Mouse (Mus musculus): Measurements from ENCODE around the gene Helb.
"Not testable (repeated sequence)": the region's sequence is repeated elsewhere in the genome, so short reads cannot be mapped to it uniquely, and the experiment has no call there.

The Helb gene

GRCm38 (mm10) chr10:120112507-120113396 is at the start of gene Helb:
TSS of gene Helb (minus strand) at chr10:120112987.
- DNase-seq (ENCODE audit: low spot score), result peak; percentile 98

- DNase-seq (ENCODE audit: low spot score), result no peak
Observed at GRCm38 (mm10) chr10:120160533-120160932, 47.7 kb upstream of the Helb start.

GRCm38 (mm10) chr10:120153911-120154310 is 41.1 kb upstream of the Helb start:
- no peak for DNase-seq (ENCODE audit: low spot score)

- DNase-seq (ENCODE audit: low spot score), result no peak
Observed at GRCm38 (mm10) chr10:120151672-120152071, 38.9 kb upstream of the Helb start.

GRCm38 (mm10) chr10:120140916-120141516 is 28.2 kb upstream of the Helb start:
- no peak for DNase-seq (ENCODE audit: low spot score)

- DNase-seq (ENCODE audit: low spot score), result no peak
Observed at GRCm38 (mm10) chr10:120140193-120140592, 27.4 kb upstream of the Helb start.

- DNase-seq (ENCODE audit: low spot score), result no peak
Observed at GRCm38 (mm10) chr10:120136020-120136562, 23.3 kb upstream of the Helb start.

GRCm38 (mm10) chr10:120133697-120134096 is 20.9 kb upstream of the Helb start:
- DNase-seq (ENCODE audit: low spot score), result no peak

- peak; percentile 23 for DNase-seq (ENCODE audit: low spot score)
Observed at GRCm38 (mm10) chr10:120130621-120131020, 17.8 kb upstream of the Helb start.

GRCm38 (mm10) chr10:120128601-120129277 is 16.0 kb upstream of the Helb start:
- no peak for DNase-seq (ENCODE audit: low spot score)

- no peak for DNase-seq (ENCODE audit: low spot score)
Observed at GRCm38 (mm10) chr10:120125465-120125857, 12.7 kb upstream of the Helb start.

- DNase-seq (ENCODE audit: low spot score), result peak; percentile 75
Observed at GRCm38 (mm10) chr10:120124801-120125464, 12.1 kb upstream of the Helb start.

- no peak for DNase-seq (ENCODE audit: low spot score)
Observed at GRCm38 (mm10) chr10:120123721-120124120, 10.9 kb upstream of the Helb start.

- DNase-seq (ENCODE audit: low spot score), result no peak
Observed at GRCm38 (mm10) chr10:120115249-120115648, 2.5 kb upstream of the Helb start.

GRCm38 (mm10) chr10:120114493-120114892 is 1.7 kb upstream of the Helb start:
- no peak for DNase-seq (ENCODE audit: low spot score)

GRCm38 (mm10) chr10:120113980-120114379 is 1.2 kb upstream of the Helb start:
- no peak for DNase-seq (ENCODE audit: low spot score)

- DNase-seq (ENCODE audit: low spot score), result not testable (repeated sequence)
Observed at GRCm38 (mm10) chr10:120113482-120113881, 695 bp upstream of the Helb start.

GRCm38 (mm10) chr10:120111691-120112319 is 982 bp downstream of the Helb start:
- no peak for DNase-seq (ENCODE audit: low spot score)

- no peak for DNase-seq (ENCODE audit: low spot score)
Observed at GRCm38 (mm10) chr10:120100806-120101205, 12.0 kb downstream of the Helb start.

- DNase-seq (ENCODE audit: low spot score), result peak; percentile 12
Observed at GRCm38 (mm10) chr10:120097564-120097963, 15.2 kb downstream of the Helb start.

- no peak for DNase-seq (ENCODE audit: low spot score)
Observed at GRCm38 (mm10) chr10:120095716-120096115, 17.1 kb downstream of the Helb start.

Data from lung, postnatal 25 days (tissue).